ENCODE assay signal across 25 mouse cellular contexts in genomic region chr3:53305860-53306259, GRCm38 (mm10).
"Had no signal": no experiment of that assay in that cellular context is flagged by ENCODE, and none has a peak within 500 bp of the region (broad histone marks: within the 10 kb centered on the region; RNA-seq: fewer than 3 reads in every experiment).

No protein-coding gene starts in this region.

- H3K27me3 ChIP-seq: heart, embryonic 13.5 days; heart, embryonic 15.5 days; hindbrain, embryonic 12.5 days; intestine, embryonic 15.5 days; limb, embryonic 13.5 days; limb, embryonic 15.5 days; liver, embryonic 12.5 days had no signal

- H3K27ac ChIP-seq: gastrocnemius, adult 2 months; heart, embryonic 13.5 days; heart, embryonic 15.5 days; hindbrain, embryonic 10.5 days; hindbrain, embryonic 12.5 days; hindbrain, embryonic 14.5 days; intestine, embryonic 15.5 days; kidney, postnatal 0 days; limb, embryonic 13.5 days; limb, embryonic 15.5 days; liver, embryonic 12.5 days; liver, embryonic 14.5 days had no signal

- H3K4me1 ChIP-seq: heart, embryonic 13.5 days; heart, embryonic 15.5 days; hindbrain, embryonic 10.5 days; hindbrain, embryonic 12.5 days; intestine, embryonic 15.5 days; limb, embryonic 13.5 days; limb, embryonic 15.5 days; liver, embryonic 12.5 days had no signal

- H3K9me3 ChIP-seq: heart, embryonic 15.5 days; intestine, embryonic 15.5 days had no signal

- ATAC-seq: hindbrain, embryonic 16.5 days; inflammation-experienced regulatory T-cells, adult 6 months; intestine, embryonic 15.5 days; intestine, postnatal 0 days; liver, embryonic 12.5 days had no signal

- H3K36me3 ChIP-seq: heart, embryonic 13.5 days; heart, embryonic 15.5 days; hindbrain, embryonic 10.5 days; hindbrain, embryonic 12.5 days; intestine, embryonic 15.5 days; limb, embryonic 13.5 days; limb, embryonic 15.5 days; liver, embryonic 12.5 days had no signal

- H3K4me3 ChIP-seq: gastrocnemius, adult 2 months; heart, embryonic 13.5 days; heart, embryonic 15.5 days; hindbrain, embryonic 10.5 days; hindbrain, embryonic 12.5 days; intestine, embryonic 15.5 days; limb, embryonic 13.5 days; limb, embryonic 15.5 days; liver, embryonic 12.5 days had no signal

- H3K9ac ChIP-seq: heart, embryonic 13.5 days; heart, embryonic 15.5 days; hindbrain, embryonic 12.5 days; hindbrain, embryonic 14.5 days; intestine, embryonic 15.5 days; limb, embryonic 13.5 days; limb, embryonic 15.5 days; liver, embryonic 12.5 days; liver, embryonic 14.5 days had no signal

- H3K4me2 ChIP-seq: heart, embryonic 11.5 days; heart, embryonic 13.5 days; heart, embryonic 15.5 days; hindbrain, embryonic 12.5 days; hindbrain, embryonic 14.5 days; intestine, embryonic 15.5 days; limb, embryonic 13.5 days; limb, embryonic 15.5 days; liver, embryonic 12.5 days had no signal

- DNase-seq: gastrocnemius, adult 2 months; gastrocnemius, postnatal 10 days; gastrocnemius, postnatal 25 days; heart, postnatal 4 days; kidney, adult 18-20 months; kidney, adult 8-10 months; kidney, postnatal 14 days; kidney, postnatal 36 days; layer of hippocampus, postnatal 36 days; lung, adult 18-20 months had no signal
